Mouse (Mus musculus): ENCODE data around the gene Matk. TPM values are rescaled to one million over a fixed set of nuclear protein-coding genes. Genes with fewer than 3 reads are reported as not detected.
A peak's percentile ranks its signal among the peaks of the same experiment; 100 is the strongest.

The Matk gene
- polyA plus RNA-seq, 1 experiment = not detected

DNA sequence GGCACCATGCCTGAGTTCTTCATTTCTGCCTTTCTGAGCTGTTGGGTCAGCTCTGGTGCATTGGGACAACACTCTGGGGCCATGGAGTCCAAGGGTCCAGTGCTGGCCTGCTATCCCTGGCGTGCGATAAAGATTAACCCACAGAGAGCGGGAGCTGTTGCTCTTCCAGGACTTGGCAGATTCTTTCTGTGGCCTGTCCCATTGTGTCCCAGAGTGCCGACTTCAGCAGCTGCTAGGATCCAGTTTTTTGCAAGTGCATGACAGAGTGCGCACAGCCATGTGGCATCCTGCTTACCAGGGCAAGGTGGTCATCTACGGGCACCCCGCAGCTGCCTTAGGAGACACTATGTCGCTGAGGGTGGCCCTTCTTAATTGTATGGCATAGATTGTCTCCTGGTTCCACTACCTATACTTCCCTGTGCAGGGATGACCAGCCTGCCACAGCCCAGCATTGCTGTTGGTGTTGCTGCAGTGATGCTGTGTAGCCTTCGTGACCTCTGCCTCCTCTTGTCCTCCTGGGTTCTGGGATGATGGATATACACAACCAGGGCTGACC, 47.7 kb downstream of the Matk start:
- H3K4me1 ChIP-seq (ENCODE audit: control insufficient read depth, insufficient read depth, insufficient read length, low read length) = peaks cover 47% of the 10 kb centered on the region
- no peak overlapping the region for H3K4me3 ChIP-seq (ENCODE audit: insufficient read depth, low read depth, low read length)
- no peak overlapping the region for H3K27ac ChIP-seq (replicated peaks; ENCODE audit: low read depth, low read length)

- no peak overlapping the region for H3K27ac ChIP-seq (replicated peaks; ENCODE audit: low read depth, low read length)
- peaks cover 45% of the 10 kb centered on the region for H3K4me1 ChIP-seq (ENCODE audit: control insufficient read depth, insufficient read depth, insufficient read length, low read length)
- H3K4me3 ChIP-seq (ENCODE audit: insufficient read depth, low read depth, low read length) = no peak overlapping the region
These were observed 48.6 kb downstream of the Matk start for GRCm38 (mm10) chr10:81301321-81301720.

DNA sequence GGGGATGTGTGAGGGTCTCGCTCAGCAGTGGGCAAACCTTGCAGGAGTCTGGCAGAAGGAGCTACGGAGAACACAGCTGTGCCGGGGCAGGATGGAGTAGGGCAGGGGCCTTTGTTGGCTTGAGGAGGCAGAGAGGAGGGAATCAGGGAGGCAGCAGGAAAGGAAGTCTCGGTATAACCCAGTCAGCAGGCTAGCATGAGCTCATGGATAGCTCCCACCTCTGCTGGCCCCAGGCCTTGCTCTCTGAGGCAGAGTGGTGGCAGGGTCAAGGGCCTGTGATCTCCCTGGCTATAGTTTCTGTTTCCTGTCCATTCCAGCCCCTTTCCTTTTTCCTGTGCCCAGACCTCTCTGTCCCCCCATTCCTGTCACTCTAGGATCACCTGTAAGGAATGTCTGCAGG, 49.6 kb downstream of the Matk start:
- peak overlapping the region; percentile 2; the same call in 1 of the 2 replicates for H3K27ac ChIP-seq (replicated peaks; ENCODE audit: low read depth, low read length)
- no peak overlapping the region for H3K4me3 ChIP-seq (ENCODE audit: insufficient read depth, low read depth, low read length)
- peaks cover 44% of the 10 kb centered on the region for H3K4me1 ChIP-seq (ENCODE audit: control insufficient read depth, insufficient read depth, insufficient read length, low read length)

DNA sequence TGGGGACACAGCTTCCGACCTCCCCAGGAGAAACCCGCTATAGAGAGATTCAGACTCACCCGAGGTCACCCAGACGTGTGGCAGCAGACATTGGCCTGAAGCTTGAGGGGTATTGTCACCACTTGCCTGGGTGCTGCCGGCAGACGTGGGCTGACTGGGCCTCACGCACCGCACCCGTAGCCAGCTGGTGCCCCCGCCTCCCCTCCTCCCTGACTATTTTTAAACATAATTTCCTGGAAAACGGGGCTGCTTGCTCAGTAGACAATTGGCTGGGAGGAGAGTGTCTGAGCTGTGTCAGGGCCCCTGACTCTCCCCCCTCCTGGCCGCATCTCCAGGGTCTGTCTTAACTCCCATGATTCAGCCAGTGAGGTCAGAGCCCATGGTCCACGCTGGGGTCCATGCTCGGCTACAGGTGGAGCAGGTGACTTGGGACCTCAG, 50.1 kb downstream of the Matk start:
- peaks cover 41% of the 10 kb centered on the region for H3K4me1 ChIP-seq (ENCODE audit: control insufficient read depth, insufficient read depth, insufficient read length, low read length)
- H3K4me3 ChIP-seq (ENCODE audit: insufficient read depth, low read depth, low read length) = no peak overlapping the region
- 0 out of 2 replicates have a peak overlapping the region, but pooled peaks have one; percentile 14 for H3K27ac ChIP-seq (replicated peaks; ENCODE audit: low read depth, low read length)

- Histone ChIP-seq H3K4me3 (ENCODE audit: insufficient read depth, low read depth, low read length) (no peak overlapping the region), H3K4me1 (ENCODE audit: control insufficient read depth, insufficient read depth, insufficient read length, low read length) (peaks cover 38% of the 10 kb centered on the region), H3K27ac (replicated peaks; ENCODE audit: low read depth, low read length) (0 out of 2 replicates have a peak overlapping the region, but pooled peaks have one; percentile 16)
These were observed 50.5 kb downstream of the Matk start for GRCm38 (mm10) chr10:81303258-81303657.

- H3K4me3 ChIP-seq (ENCODE audit: insufficient read depth, low read depth, low read length) = no peak overlapping the region
- peaks cover 33% of the 10 kb centered on the region for H3K4me1 ChIP-seq (ENCODE audit: control insufficient read depth, insufficient read depth, insufficient read length, low read length)
- no peak overlapping the region for H3K27ac ChIP-seq (replicated peaks; ENCODE audit: low read depth, low read length)
These were observed 51.0 kb downstream of the Matk start for GRCm38 (mm10) chr10:81303761-81304160.

- Histone ChIP-seq H3K4me1 (ENCODE audit: control insufficient read depth, insufficient read depth, insufficient read length, low read length) (peaks cover 28% of the 10 kb centered on the region), H3K27ac (replicated peaks; ENCODE audit: low read depth, low read length) (no peak overlapping the region), H3K4me3 (ENCODE audit: insufficient read depth, low read depth, low read length) (no peak overlapping the region)
These were observed 52.0 kb downstream of the Matk start for GRCm38 (mm10) chr10:81304597-81305238.

GRCm38 (mm10) chr10:81305663-81306062, 52.9 kb downstream of the Matk start:
- Histone ChIP-seq H3K4me1 (ENCODE audit: control insufficient read depth, insufficient read depth, insufficient read length, low read length) (peaks cover 20% of the 10 kb centered on the region), H3K27ac (replicated peaks; ENCODE audit: low read depth, low read length) (no peak overlapping the region), H3K4me3 (ENCODE audit: insufficient read depth, low read depth, low read length) (no peak overlapping the region)

DNA sequence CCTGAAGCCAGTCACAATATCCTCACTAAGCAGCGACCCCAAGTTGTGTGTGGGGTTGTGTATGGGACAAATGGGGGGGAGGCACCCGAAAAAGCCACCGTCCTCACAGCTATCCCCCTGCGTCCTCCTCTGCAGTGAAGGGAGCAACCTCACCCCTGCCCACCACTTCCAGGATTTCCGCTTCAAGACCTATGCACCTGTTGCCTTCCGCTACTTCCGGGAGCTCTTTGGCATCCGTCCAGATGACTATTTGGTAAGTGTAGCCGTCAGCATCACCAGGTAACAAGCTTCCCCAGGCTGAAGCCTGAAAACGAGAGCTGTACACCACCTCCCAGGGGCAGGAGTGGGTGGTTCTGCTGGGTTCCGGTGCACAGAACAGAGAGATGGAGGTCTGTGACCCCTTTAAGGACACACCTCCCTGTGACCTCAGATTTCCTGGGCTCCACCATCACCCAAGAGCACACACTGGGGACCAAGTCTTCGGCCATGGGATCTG, 53.5 kb downstream of the Matk start:
- H3K4me1 ChIP-seq (ENCODE audit: control insufficient read depth, insufficient read depth, insufficient read length, low read length) = peaks cover 19% of the 10 kb centered on the region
- H3K27ac ChIP-seq (replicated peaks; ENCODE audit: low read depth, low read length) = no peak overlapping the region
- no peak overlapping the region for H3K4me3 ChIP-seq (ENCODE audit: insufficient read depth, low read depth, low read length)

DNA sequence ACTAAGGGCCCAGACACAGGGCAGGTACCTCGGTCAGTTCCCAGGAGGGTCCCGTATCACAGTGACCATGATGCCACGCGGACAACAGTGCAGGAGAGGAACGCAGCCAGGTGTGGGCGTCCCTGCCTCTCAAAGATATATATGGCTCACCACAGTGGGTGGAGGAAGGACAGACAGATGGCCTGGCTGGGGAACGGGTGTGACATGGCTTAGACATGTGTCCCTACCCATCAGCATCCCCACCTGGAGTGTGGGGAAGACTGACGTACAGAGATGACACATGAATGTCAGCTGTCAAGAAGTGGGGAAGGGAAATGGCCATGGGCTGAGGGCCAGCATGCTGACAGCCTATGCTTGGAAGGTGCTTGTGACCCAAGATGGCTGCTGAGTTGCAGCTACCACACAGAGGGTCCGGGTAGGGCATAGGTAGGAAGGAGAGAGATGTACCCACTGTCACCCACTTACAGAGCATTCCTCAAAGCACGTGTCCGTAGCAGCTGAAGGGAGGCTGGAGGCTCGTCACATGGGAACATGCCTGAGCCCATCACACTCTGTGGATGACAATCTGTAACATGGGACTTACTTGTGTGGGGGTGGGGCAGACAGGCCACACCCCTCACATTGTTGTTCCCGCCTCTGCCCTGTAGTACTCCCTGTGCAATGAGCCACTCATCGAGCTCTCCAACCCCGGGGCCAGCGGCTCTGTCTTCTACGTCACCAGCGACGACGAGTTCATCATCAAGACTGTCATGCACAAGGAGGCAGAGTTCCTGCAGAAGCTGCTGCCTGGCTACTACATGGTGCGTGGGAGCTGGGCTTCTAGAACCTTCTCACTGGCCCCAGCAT, 54.3 kb downstream of the Matk start:
- Histone ChIP-seq H3K4me3 (ENCODE audit: insufficient read depth, low read depth, low read length) (no peak overlapping the region), H3K4me1 (ENCODE audit: control insufficient read depth, insufficient read depth, insufficient read length, low read length) (peaks cover 16% of the 10 kb centered on the region), H3K27ac (replicated peaks; ENCODE audit: low read depth, low read length) (no peak overlapping the region)

DNA sequence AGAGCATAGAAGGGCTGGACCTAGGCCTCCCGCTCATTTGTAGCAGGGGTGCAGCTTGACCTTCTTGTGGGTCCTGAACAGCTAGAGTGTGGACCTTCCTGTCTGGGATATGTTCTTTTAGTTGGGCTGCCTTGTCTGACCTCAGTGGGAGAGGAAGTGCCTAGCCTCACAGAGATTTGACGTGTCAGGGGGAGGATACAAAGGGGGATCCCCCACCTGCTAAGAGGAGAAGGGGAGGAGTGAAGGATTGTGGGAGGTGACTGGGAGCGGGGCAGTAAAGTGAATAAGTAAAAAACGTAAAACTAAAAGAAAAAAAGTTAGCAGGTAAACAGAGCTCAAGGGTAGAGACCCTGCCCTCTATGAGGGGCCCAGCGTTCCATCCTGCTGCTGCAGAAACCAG, 56.8 kb downstream of the Matk start:
- Histone ChIP-seq H3K4me3 (ENCODE audit: insufficient read depth, low read depth, low read length) (no peak overlapping the region), H3K27ac (replicated peaks; ENCODE audit: low read depth, low read length) (no peak overlapping the region), H3K4me1 (ENCODE audit: control insufficient read depth, insufficient read depth, insufficient read length, low read length) (no peaks in the 10 kb centered on the region)

Other genes with a start within 250 kb of the Matk start
- 6.4 and 9.0 TPM in 2 replicates for gene Gng7, start 238.0 kb upstream of the Matk start, polyA plus RNA-seq (2012; ENCODE audit: insufficient read depth, insufficient read length, missing spikeins)
- not detected in 2 replicates for gene Diras1, start 227.3 kb upstream of the Matk start, polyA plus RNA-seq (2012; ENCODE audit: insufficient read depth, insufficient read length, missing spikeins)
- 7.0 and 12.1 TPM in 2 replicates for gene Slc39a3, start 215.5 kb upstream of the Matk start, polyA plus RNA-seq (2012; ENCODE audit: insufficient read depth, insufficient read length, missing spikeins)
- gene Sgta, start 192.8 kb upstream of the Matk start, polyA plus RNA-seq (2012; ENCODE audit: insufficient read depth, insufficient read length, missing spikeins) = 130 and 139 TPM in 2 replicates
- gene Thop1, start 182.9 kb upstream of the Matk start, polyA plus RNA-seq (2012; ENCODE audit: insufficient read depth, insufficient read length, missing spikeins) = 7.0 and 11.3 TPM in 2 replicates
- not detected in 2 replicates for gene Creb3l3, start 154.1 kb upstream of the Matk start, polyA plus RNA-seq (2012; ENCODE audit: insufficient read depth, insufficient read length, missing spikeins)
- gene Map2k2, start 147.0 kb upstream of the Matk start, polyA plus RNA-seq (2012; ENCODE audit: insufficient read depth, insufficient read length, missing spikeins) = 64.4 and 88.3 TPM in 2 replicates
- gene Zbtb7a, start 117.7 kb upstream of the Matk start, polyA plus RNA-seq (2012; ENCODE audit: insufficient read depth, insufficient read length, missing spikeins) = 28.4 and 29.6 TPM in 2 replicates
- gene Pias4, start 85.0 kb upstream of the Matk start, polyA plus RNA-seq (2012; ENCODE audit: insufficient read depth, insufficient read length, missing spikeins) = 10.3 and 13.4 TPM in 2 replicates
- gene Eef2, start 76.3 kb upstream of the Matk start, polyA plus RNA-seq (2012; ENCODE audit: insufficient read depth, insufficient read length, missing spikeins) = 538 and 581 TPM in 2 replicates
- 15.7 and 31.7 TPM in 2 replicates for gene Dapk3, start 69.9 kb upstream of the Matk start, polyA plus RNA-seq (2012; ENCODE audit: insufficient read depth, insufficient read length, missing spikeins)
- gene 4930442H23Rik, start 69.1 kb upstream of the Matk start, polyA plus RNA-seq (2012; ENCODE audit: insufficient read depth, insufficient read length, missing spikeins) = not detected in 2 replicates
- 1.4 TPM in 1 of 2 replicates, not detected in the other for gene Nmrk2, start 50.9 kb upstream of the Matk start, polyA plus RNA-seq (2012; ENCODE audit: insufficient read depth, insufficient read length, missing spikeins)
- not detected in 2 replicates for gene Atcay, start 22.1 kb upstream of the Matk start, polyA plus RNA-seq (2012; ENCODE audit: insufficient read depth, insufficient read length, missing spikeins)
- 0.32 and 1.2 TPM in 2 replicates for gene Zfr2, start 19.8 kb upstream of the Matk start, polyA plus RNA-seq (2012; ENCODE audit: insufficient read depth, insufficient read length, missing spikeins)
- 122 and 144 TPM in 2 replicates for gene Mrpl54, start 14.0 kb downstream of the Matk start, polyA plus RNA-seq (2012; ENCODE audit: insufficient read depth, insufficient read length, missing spikeins)
- 59.5 and 82.7 TPM in 2 replicates for gene Apba3, start 14.0 kb downstream of the Matk start, polyA plus RNA-seq (2012; ENCODE audit: insufficient read depth, insufficient read length, missing spikeins)
- gene Tjp3, start 38.6 kb downstream of the Matk start, polyA plus RNA-seq (2012; ENCODE audit: insufficient read depth, insufficient read length, missing spikeins) = 1.6 TPM in 1 of 2 replicates, not detected in the other
- 10.6 and 12.4 TPM in 2 replicates for gene Pip5k1c, start 40.0 kb downstream of the Matk start, polyA plus RNA-seq (2012; ENCODE audit: insufficient read depth, insufficient read length, missing spikeins)
- gene Cactin, start 68.2 kb downstream of the Matk start, polyA plus RNA-seq (2012; ENCODE audit: insufficient read depth, insufficient read length, missing spikeins) = 8.4 and 9.6 TPM in 2 replicates
- not detected in 2 replicates for gene Tbxa2r, start 75.8 kb downstream of the Matk start, polyA plus RNA-seq (2012; ENCODE audit: insufficient read depth, insufficient read length, missing spikeins)
- gene Gipc3, start 90.3 kb downstream of the Matk start, polyA plus RNA-seq (2012; ENCODE audit: insufficient read depth, insufficient read length, missing spikeins) = 1.0 TPM in 1 of 2 replicates, not detected in the other
- 66.1 and 78.7 TPM in 2 replicates for gene Hmg20b, start 97.5 kb downstream of the Matk start, polyA plus RNA-seq (2012; ENCODE audit: insufficient read depth, insufficient read length, missing spikeins)
- 8.3 and 11.5 TPM in 2 replicates for gene Mfsd12, start 104.6 kb downstream of the Matk start, polyA plus RNA-seq (2012; ENCODE audit: insufficient read depth, insufficient read length, missing spikeins)
- not detected in 2 replicates for gene 4930404N11Rik, start 112.9 kb downstream of the Matk start, polyA plus RNA-seq (2012; ENCODE audit: insufficient read depth, insufficient read length, missing spikeins)
- gene Fzr1, start 125.6 kb downstream of the Matk start, polyA plus RNA-seq (2012; ENCODE audit: insufficient read depth, insufficient read length, missing spikeins) = 9.3 and 10.3 TPM in 2 replicates
- gene Dohh, start 131.5 kb downstream of the Matk start, polyA plus RNA-seq (2012; ENCODE audit: insufficient read depth, insufficient read length, missing spikeins) = 25.1 and 35.9 TPM in 2 replicates
- 2.4 TPM in 1 of 2 replicates, not detected in the other for gene Gm48551, start 131.5 kb downstream of the Matk start, polyA plus RNA-seq (2012; ENCODE audit: insufficient read depth, insufficient read length, missing spikeins)
- not detected in 2 replicates for gene Gm48552, start 136.1 kb downstream of the Matk start, polyA plus RNA-seq (2012; ENCODE audit: insufficient read depth, insufficient read length, missing spikeins)
- 1.9 and 5.3 TPM in 2 replicates for gene Smim24, start 140.1 kb downstream of the Matk start, polyA plus RNA-seq (2012; ENCODE audit: insufficient read depth, insufficient read length, missing spikeins)
- 40.9 and 42.9 TPM in 2 replicates for gene Nfic, start 202.7 kb downstream of the Matk start, polyA plus RNA-seq (2012; ENCODE audit: insufficient read depth, insufficient read length, missing spikeins)
- gene Celf5, start 229.8 kb downstream of the Matk start, polyA plus RNA-seq (2012; ENCODE audit: insufficient read depth, insufficient read length, missing spikeins) = 0.63 TPM in 1 of 2 replicates, not detected in the other
- gene Ncln, start 243.5 kb downstream of the Matk start, polyA plus RNA-seq (2012; ENCODE audit: insufficient read depth, insufficient read length, missing spikeins) = 13.9 and 17.9 TPM in 2 replicates
- 0.71 and 0.79 TPM in 2 replicates for gene S1pr4, start 247.2 kb downstream of the Matk start, polyA plus RNA-seq (2012; ENCODE audit: insufficient read depth, insufficient read length, missing spikeins)

Measured in brown adipose tissue, adult 24 weeks (tissue).